Mouse (Mus musculus): ENCODE results near the gene P2rx6. TPM values are rescaled to one million over a fixed set of nuclear protein-coding genes. Genes with fewer than 3 reads are reported as not detected.
A peak's percentile ranks its signal among the peaks of the same experiment; 100 is the strongest.

Gene P2rx6
- polyA plus RNA-seq, 1 experiment, result 6.5 TPM

- 80% methylated on average over 3 of the region's 3 CpGs for WGBS
- DNase-seq, result no peak
- TF ChIP-seq POLR2A (IDR thresholded peaks at IDR 0.05; ENCODE audit: borderline replicate concordance, insufficient read depth, low read length) (no peak), CTCF (IDR thresholded peaks at IDR 0.05; ENCODE audit: borderline replicate concordance, insufficient read depth, low read depth, low read length) (no peak)
- no peaks in the 10 kb centered on the region for H3K27me3 ChIP-seq (ENCODE audit: control insufficient read depth, insufficient read depth, low read length)
- H3K27ac ChIP-seq (ENCODE audit: insufficient read depth, low read length), result no peak overlapping the region
- no peak overlapping the region for H3K4me3 ChIP-seq (replicated peaks; ENCODE audit: insufficient read depth, low read depth, low read length)
- no peaks in the 10 kb centered on the region; the same call in 1 of the 2 replicates for H3K4me1 ChIP-seq (ENCODE audit: control insufficient read depth, insufficient read depth, low read length)
These were observed 3.1 kb downstream of the P2rx6 start for GRCm38 (mm10) chr16:17564771-17565170.

- TF ChIP-seq POLR2A (IDR thresholded peaks at IDR 0.05; ENCODE audit: borderline replicate concordance, insufficient read depth, low read length), result no peak
- TF ChIP-seq CTCF (IDR thresholded peaks at IDR 0.05; ENCODE audit: borderline replicate concordance, insufficient read depth, low read depth, low read length), result no peak
- Histone ChIP-seq H3K4me1 (ENCODE audit: control insufficient read depth, insufficient read depth, low read length) (no peaks in the 10 kb centered on the region; the same call in 1 of the 2 replicates), H3K27ac (ENCODE audit: insufficient read depth, low read length) (no peak overlapping the region), H3K27me3 (ENCODE audit: control insufficient read depth, insufficient read depth, low read length) (no peaks in the 10 kb centered on the region), H3K4me3 (replicated peaks; ENCODE audit: insufficient read depth, low read depth, low read length) (no peak overlapping the region)
- WGBS, result 11% methylated on average over 4 of the region's 4 CpGs
- no peak for DNase-seq
These were observed 4.5 kb downstream of the P2rx6 start for GRCm38 (mm10) chr16:17566186-17566585.

- H3K27me3 ChIP-seq (ENCODE audit: control insufficient read depth, insufficient read depth, low read length), result no peaks in the 10 kb centered on the region
- H3K4me1 ChIP-seq (ENCODE audit: control insufficient read depth, insufficient read depth, low read length), result peaks cover 12% of the 10 kb centered on the region; the same call in 1 of the 2 replicates
- peak overlapping the region; percentile 80 for H3K4me3 ChIP-seq (replicated peaks; ENCODE audit: insufficient read depth, low read depth, low read length)
- TF ChIP-seq CTCF (IDR thresholded peaks at IDR 0.05; ENCODE audit: borderline replicate concordance, insufficient read depth, low read depth, low read length) (no peak), POLR2A (IDR thresholded peaks at IDR 0.05; ENCODE audit: borderline replicate concordance, insufficient read depth, low read length) (peak; percentile 86)
- H3K27ac ChIP-seq (ENCODE audit: insufficient read depth, low read length), result peak overlapping the region; percentile 75
- whole genome bisulfite sequencing, result 4% methylated on average over 45 of the region's 45 CpGs
- peak; percentile 81 to 83 for DNase-seq
These were observed 14.5 kb downstream of the P2rx6 start for GRCm38 (mm10) chr16:17575870-17576824.

- TF ChIP-seq CTCF (IDR thresholded peaks at IDR 0.05; ENCODE audit: borderline replicate concordance, insufficient read depth, low read depth, low read length) (no peak), POLR2A (IDR thresholded peaks at IDR 0.05; ENCODE audit: borderline replicate concordance, insufficient read depth, low read length) (no peak)
- 6% methylated on average over 8 of the region's 8 CpGs for WGBS
- H3K27ac ChIP-seq (ENCODE audit: insufficient read depth, low read length), result peak overlapping the region; percentile 75; the same call in 1 of the 2 replicates
These were observed 15.1 kb downstream of the P2rx6 start for GRCm38 (mm10) chr16:17576825-17577215.

GRCm38 (mm10) chr16:17583064-17583463, 21.4 kb downstream of the P2rx6 start, which contains the start of gene Slc7a4:
TSS of gene Slc7a4 (minus strand) at chr16:17583214.
- Histone ChIP-seq H3K27ac (ENCODE audit: insufficient read depth, low read length) (no peak within 1 kb of the TSS), H3K4me3 (replicated peaks; ENCODE audit: insufficient read depth, low read depth, low read length) (no peak within 1 kb of the TSS), H3K27me3 (ENCODE audit: control insufficient read depth, insufficient read depth, low read length) (no peaks in the 10 kb centered on the region), H3K4me1 (ENCODE audit: control insufficient read depth, insufficient read depth, low read length) (no peaks in the 10 kb centered on the region)
- no peak for DNase-seq
- WGBS, result 20% methylated on average over 8 of the region's 8 CpGs
- TF ChIP-seq CTCF (IDR thresholded peaks at IDR 0.05; ENCODE audit: borderline replicate concordance, insufficient read depth, low read depth, low read length) (peak; percentile 51), POLR2A (IDR thresholded peaks at IDR 0.05; ENCODE audit: borderline replicate concordance, insufficient read depth, low read length) (no peak)

More at GRCm38 (mm10) chr16:17576825-17577215, 15.1 kb downstream of the P2rx6 start:
- Histone ChIP-seq H3K4me1 (ENCODE audit: control insufficient read depth, insufficient read depth, low read length) (peaks cover 12% of the 10 kb centered on the region; the same call in 1 of the 2 replicates), H3K4me3 (replicated peaks; ENCODE audit: insufficient read depth, low read depth, low read length) (peak overlapping the region; percentile 80), H3K27me3 (ENCODE audit: control insufficient read depth, insufficient read depth, low read length) (no peaks in the 10 kb centered on the region)
- no peak for DNase-seq

- WGBS, result 79% methylated on average over 7 of the region's 7 CpGs
- H3K27ac ChIP-seq (ENCODE audit: insufficient read depth, low read length), result no peak overlapping the region
- DNase-seq, result no peak
These were observed 22.9 kb downstream of the P2rx6 start for GRCm38 (mm10) chr16:17584555-17584954.

GRCm38 (mm10) chr16:17590731-17591130, 29.0 kb downstream of the P2rx6 start:
- no peaks in the 10 kb centered on the region for H3K4me1 ChIP-seq (ENCODE audit: control insufficient read depth, insufficient read depth, low read length)
- DNase-seq, result no peak
- TF ChIP-seq CTCF (IDR thresholded peaks at IDR 0.05; ENCODE audit: borderline replicate concordance, insufficient read depth, low read depth, low read length) (no peak), POLR2A (IDR thresholded peaks at IDR 0.05; ENCODE audit: borderline replicate concordance, insufficient read depth, low read length) (no peak)
- no peak overlapping the region for H3K27ac ChIP-seq (ENCODE audit: insufficient read depth, low read length)
- 27% methylated on average over 2 of the region's 2 CpGs for WGBS
- H3K4me3 ChIP-seq (replicated peaks; ENCODE audit: insufficient read depth, low read depth, low read length), result no peak overlapping the region
- H3K27me3 ChIP-seq (ENCODE audit: control insufficient read depth, insufficient read depth, low read length), result no peaks in the 10 kb centered on the region

More at GRCm38 (mm10) chr16:17584555-17584954, 22.9 kb downstream of the P2rx6 start:
- TF ChIP-seq POLR2A (IDR thresholded peaks at IDR 0.05; ENCODE audit: borderline replicate concordance, insufficient read depth, low read length) (no peak), CTCF (IDR thresholded peaks at IDR 0.05; ENCODE audit: borderline replicate concordance, insufficient read depth, low read depth, low read length) (no peak)
- Histone ChIP-seq H3K27me3 (ENCODE audit: control insufficient read depth, insufficient read depth, low read length) (no peaks in the 10 kb centered on the region), H3K4me3 (replicated peaks; ENCODE audit: insufficient read depth, low read depth, low read length) (no peak overlapping the region), H3K4me1 (ENCODE audit: control insufficient read depth, insufficient read depth, low read length) (no peaks in the 10 kb centered on the region)

Data from cerebellum, adult 2 months (tissue).